Mouse (Mus musculus) Muller cell, postnatal 12 days (primary cell): ENCODE measurements at regions not wholly inside any gene's neighbourhood (a gene's known extent, or its start where the extent isn't known, plus 50 kb on each side); places are given as distances from the start of the nearest gene placed in this dataset.

Experiments used
- DNase-seq: peaks from one replicate; pipeline ENCODE4 v3.0.0-alpha.2; 2015; ENCODE audit errors: inconsistent ontology term

DNA sequence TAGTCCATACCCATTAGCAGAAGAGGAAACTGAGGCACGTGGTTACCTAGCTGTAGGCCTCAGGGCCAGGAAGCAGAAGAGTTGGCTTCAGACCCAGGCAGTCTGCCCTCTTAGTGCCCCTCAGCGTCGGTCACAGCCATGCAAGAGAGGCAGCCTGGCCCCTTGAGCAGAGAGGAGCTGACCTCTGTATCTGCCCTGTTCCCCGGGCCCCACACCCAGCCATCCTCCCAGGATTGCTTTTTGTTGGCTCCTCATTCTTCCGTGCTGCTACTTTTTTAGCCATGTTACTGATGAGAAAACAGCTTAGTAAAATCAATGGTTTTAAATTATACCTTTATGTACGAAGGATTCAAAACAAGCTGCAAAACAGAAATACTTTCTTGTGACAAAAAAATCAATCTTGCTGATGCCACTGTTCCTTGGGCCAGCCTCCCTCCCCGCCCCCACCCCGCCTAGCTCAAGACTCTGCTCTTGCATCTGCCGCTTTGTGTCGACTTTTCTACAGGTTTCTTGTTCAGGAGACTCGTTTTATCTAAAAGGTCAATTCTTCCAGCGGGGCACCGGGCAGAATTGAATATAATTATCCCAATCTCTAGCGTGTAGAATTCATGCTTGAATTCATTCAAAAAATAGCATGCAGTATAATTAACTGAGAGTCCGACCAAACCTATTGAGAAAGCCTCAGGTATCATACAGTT is 70.8 kb downstream of the Sall1 start:
- no peak for DNase-seq

DNA sequence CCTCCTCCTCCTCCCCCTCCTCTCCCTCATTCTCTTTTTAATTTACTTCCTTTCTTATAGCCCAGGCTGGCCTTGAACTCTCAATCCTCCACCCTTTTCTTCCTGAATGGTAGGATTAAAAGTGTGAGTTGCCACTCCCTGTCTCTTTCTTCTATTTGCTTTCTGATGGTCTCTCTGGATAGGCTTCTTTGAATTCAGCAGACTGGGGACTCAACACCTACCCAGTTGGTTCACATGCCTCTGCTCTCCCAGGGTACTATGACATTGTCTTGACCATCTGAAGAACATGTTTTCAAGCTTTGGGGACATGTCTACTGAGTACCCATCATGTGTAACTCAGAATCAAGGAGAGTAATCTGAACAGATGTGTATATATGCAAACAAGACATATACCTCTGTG is 85.1 kb downstream of the Sall1 start:
- no peak for DNase-seq

DNA sequence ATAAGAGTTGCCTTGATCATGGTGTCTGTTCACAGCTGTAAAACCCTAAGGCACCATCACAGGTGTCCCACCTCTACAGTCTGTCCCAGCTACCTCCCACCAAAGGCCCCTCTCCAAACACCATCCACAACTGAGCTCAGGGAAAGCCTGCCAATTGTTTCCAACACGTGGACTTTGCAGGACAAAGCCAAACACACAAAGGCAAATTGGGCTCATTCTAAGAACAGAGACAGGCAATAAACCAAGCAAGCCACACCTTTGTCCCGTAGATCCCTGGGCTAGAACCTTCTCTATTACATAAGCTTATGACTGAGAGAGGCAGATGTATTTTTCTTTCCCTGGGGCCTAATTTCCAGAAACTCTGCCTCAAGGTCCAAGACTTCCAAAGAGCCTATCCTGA is 90.8 kb downstream of the Sall1 start:
- no peak for DNase-seq

DNA sequence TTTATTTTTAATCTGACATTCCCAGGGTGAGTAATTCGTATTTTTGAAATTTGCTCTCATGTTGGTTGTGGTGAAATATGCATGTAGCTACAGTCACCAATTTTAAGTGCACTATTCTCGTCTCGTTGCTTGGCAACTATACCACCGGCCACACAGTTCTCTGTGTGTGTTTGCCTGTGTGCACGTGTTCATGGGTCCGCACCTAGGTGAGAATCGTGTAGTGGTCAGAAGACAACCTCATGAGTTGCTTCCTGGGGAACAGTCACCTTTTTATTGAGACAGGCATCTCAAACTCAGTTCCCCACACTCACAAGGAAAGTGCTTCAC is 92.2 kb downstream of the Sall1 start:
- no peak for DNase-seq

DNA sequence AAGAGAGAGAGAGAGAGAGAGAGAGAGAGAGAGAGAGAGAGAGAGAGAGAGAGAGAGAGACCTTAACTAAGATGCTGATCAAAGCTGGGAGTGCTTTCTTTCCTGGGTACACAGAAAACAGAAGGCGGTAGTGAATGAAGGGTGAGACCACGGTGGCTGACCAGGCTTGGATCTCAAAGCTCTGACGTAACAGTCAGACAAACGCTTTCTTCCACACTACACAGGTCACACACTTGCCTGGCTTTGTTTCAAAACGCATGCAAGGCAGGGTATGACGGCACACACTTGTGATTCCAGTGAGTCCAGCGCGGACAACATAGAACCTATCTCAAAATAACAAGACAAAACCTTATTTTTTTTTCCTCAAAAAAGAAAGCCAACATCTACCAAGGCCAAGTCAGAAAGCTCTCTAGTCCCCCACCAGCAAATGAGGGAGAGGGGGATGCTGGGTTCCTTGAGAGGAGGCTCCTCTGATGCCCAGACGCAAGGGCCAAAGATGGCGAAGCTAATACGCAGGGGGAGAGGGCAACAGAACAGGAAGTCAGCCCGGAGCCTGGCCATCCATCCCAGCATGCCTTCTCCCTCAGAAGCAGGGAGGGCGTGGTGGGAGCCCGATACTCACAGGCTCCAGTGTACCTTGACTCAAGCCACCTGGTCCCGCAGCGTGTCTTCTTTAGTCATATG is 92.7 kb downstream of the Sall1 start:
- DNase-seq = no peak

DNA sequence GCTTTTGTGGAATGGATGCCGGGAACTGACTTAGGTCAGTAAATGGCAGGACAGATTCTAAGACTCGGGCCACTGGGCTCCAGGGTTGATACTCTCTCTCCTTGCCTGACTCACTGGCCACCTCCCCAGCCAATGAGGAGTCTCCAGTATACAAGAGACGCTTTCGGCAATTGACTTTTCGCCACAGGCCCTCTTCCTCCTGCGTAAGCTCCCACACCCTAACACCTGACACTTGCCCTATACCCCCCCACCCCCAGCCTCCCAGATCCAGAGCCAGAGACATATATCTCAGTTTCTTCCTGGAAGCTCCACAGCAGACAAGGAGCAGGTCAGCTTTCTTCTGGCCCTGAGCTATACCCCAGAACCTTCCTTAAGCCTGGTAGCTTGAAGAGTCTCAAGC is 94.0 kb downstream of the Sall1 start:
- DNase-seq = no peak

DNA sequence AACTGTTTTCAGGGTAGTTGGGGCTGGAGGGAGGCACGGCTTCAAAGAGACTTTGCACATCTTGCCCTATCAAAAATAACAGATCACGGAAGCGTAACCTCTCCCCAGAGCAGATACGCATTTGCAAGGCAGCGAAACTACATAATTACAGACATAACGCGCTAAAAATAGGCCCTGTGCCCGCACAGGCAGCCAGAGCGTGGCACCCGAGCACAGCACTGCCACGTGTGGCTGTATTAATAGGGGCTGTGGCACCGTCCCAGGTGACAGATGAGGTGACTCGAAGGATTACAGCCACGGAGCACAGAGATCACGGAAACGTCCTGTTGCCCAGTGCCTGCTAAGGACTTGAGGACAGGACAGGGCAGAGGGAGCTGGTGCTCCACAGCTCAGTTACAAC is 95.0 kb downstream of the Sall1 start:
- DNase-seq = no peak

DNA sequence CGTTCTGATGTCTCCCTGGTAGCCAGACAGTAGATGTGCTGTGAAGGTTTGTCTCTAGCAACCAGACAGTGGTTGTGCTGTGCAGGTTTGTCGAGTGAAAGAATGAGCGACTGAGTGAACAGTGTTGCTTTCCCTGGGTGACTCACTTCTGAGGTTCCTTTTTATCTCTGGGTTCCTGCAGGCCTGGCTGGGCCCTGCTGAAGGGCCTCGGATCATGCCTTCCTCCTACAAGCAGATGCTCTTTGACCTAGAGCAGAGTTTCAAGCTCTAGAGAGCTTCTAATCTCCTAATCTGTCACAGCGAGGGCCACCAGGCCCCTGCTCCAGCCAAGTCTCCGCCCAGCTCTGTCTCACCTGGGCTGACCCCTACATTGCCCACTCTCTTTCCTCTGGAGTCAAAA is 95.6 kb downstream of the Sall1 start:
- DNase-seq = no peak

DNA sequence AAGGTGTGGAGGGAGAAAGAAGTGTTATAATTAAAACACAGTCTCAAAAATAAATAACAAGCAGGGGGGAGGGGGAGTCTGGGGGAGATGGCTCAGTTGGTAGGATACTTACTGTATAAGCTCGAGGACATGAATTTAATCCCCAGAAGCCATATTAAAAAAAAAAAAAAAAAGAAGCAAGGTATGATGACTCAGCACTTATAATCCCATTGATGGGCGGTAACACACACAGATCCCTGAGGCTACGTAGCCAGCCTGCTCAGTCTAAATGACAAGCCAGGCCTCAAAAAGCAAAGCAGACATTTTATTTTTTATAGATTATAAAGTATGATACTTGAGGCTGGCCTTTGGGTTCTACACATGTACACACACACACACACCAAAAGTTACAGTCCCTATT is 96.6 kb downstream of the Sall1 start:
- no peak for DNase-seq

DNA sequence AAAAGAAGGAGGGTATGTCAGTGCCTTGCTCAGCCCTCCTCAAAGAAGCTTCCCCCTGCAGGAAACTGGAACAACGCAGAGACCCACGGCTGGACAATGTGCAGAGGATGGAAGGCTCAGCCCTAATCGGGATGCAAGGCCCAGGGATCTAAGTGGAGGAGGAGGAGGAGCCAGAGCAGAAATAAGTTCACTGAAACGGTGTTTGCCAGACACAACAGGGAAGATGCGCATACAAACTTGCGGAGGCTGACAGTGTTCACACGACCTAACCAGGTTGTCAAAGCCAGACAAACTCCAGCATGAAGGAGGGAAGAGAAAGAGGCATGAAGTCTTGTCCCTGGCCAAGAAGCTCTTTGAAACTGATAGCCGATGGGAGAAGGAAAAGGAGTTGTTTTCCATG is 98.3 kb downstream of the Sall1 start:
- DNase-seq = no peak

DNA sequence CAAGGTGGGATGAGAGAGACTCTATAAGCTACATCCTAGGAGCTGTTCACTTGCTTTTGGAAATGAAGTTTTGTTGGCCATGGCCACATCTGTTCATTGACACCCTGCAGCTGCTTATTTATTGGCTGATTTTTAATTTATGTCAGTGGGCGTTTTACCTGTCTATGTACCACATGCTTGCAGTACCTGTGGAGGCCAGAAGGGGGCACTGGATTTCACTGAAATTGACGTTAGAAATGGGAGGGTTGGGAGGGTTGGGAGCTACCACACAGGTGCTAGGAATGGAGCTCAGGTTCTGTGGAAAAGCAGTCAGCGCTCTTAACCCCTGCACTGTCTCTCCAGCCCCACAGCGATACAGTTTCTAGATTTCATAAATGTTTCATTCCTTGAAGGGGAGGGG is 99.9 kb downstream of the Sall1 start:
- DNase-seq = no peak

DNA sequence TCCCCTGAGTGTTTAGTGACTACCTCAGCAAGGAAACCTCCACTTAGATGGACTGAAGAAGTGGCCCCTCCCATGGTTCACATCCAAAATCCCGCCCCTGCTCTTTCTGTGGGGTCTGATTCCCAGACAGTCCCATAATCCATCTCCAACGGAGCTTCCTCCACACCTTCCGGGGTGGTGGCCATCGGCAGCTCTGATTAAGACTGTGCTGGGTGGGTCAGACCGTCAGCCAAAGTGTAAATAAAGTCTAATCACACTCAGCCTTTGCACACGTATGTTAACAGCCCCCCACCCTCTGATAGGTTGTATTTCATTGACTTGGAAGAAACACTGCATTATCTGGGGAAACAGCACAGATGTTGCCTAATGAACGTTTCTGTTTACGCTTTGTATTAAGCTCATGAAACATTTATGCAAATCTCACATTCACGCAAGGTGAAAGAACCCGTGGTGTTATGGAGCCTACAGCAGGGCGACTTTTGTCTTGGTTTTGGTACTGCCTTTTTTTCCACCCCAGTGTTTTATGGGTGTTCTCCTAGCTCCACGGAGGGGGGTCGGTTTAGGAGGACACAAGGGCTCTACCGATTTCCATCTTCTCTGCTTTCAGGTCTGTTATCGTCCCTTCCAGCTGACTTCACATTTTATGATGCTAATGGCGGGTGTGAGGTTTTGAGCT is 104.8 kb downstream of the Sall1 start:
- no peak for DNase-seq

DNA sequence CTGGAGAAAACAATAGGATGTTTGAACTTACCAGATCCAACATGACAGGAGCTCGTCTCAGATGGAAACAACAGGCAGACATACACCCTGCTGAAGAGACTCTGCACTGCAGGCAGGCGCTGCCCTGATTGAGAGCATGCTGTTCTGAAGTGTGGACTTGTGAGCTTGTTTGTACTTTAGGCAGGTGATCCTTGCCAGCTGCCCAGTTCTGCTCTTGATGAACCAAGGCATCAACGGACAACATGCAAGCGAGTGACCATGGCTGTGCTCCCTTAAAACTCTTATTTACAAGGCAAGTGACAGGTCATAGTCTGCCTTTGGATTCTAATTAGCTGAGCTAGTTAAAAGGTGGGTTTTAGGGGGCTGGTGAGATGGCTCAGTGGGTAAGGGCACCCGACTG is 109.3 kb downstream of the Sall1 start:
- no peak for DNase-seq

DNA sequence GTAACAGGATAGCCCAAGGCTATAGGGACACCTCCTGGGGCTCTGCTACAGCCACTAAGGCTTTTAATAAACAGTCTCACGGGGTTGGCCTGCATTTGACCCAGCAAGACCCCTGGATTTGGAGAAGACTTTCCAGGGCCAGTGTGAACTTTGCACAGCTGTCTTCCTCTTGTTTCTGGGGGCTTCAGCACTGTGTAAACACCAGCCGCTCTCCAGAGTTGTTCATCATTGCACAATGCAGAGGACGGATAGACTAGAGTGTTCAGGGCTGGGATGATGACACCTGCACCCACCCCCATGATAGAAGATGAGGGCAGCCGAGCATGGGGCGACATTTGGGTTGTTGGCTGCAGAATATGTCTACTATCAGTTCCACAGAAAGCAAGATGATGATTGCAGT is 112.9 kb downstream of the Sall1 start:
- no peak for DNase-seq

DNA sequence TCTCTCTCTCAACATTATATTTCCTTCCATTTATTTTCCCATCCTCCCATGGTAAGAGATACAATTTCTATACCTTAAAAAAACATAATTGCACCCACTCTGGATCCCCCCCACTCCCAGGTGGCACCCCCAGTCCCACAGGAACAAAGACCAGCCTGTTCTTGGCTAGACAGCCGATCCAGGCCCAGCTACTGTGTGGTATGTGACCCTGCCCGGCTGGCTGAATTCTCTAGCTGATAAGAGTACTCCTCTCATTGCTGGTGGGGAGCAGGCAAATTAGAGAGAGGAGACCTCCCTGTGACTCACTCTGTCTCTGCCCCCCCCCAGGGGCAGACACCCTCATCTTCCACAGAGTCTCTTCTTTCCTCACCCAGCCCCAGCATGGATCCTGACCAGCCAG is 113.6 kb downstream of the Sall1 start:
- DNase-seq = no peak

DNA sequence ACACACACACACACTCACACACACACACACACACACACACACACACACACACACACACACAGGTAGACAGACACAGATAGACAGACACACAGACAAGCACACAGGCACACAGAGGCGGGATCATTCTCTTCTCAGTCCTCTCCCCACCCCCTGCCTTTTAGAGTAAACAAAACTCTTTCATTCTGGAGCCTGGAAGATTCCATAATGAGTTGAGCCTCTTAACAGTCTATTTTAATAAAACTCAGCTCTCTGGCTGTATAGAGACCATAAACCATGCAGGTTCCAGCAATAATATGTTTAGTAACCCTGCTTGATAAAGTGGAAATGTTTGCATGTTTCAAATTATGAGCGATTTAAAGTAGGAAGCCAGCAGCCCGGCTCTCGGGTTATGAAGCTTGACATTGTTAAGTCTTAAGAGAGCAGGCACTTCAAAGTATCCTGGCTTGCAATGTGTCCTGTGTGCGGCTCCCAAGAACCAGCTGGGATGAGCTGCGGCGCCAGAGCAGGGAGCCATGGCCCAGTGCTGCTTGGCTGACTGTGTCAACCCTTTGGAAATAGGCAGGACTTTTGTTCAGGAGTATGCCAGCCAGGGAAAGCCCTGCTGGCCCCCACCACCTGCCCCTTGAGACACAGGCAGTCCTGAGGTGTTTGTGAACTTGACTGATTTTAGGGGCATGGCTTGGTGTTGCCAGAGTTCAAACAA is 115.1 kb downstream of the Sall1 start:
- DNase-seq = no peak

DNA sequence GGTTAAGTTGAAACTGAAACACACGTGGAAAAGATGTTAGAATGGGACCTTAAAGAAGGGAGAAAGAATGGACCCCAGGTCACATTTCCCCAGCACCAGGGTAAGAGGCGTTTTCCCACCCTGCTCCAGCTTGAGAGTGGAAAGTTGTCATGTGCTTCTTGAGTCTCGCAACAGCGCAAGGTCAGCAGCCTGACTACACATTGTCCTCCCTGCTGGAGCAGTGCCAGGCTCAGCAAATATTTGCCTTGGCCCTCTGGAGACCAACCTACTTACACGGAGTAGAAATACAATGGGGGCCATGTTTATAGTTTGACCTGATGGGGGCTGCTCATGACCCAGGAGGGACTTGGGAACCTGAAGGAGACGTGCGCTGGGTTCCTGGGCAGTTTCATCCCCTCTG is 121.1 kb downstream of the Sall1 start:
- DNase-seq = no peak

DNA sequence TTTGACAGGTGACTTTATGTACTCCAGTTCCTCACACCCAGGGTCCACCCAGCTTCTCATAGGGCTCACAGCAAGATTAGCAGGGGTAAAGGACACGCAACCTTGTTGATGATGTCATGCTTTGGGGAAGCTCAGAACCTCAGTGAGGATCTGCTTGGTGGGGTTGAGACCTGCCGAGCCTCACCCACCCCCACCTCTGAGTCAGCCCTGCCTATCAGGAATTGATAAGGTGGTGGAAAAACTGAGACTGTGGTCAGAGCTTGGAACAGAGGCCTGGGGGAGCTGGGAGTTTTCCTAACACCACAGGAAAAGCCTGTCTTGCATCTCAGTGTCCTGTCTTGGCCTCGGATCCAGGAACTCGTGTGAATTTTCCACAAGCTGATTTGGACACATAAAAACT is 122.0 kb downstream of the Sall1 start:
- no peak for DNase-seq

DNA sequence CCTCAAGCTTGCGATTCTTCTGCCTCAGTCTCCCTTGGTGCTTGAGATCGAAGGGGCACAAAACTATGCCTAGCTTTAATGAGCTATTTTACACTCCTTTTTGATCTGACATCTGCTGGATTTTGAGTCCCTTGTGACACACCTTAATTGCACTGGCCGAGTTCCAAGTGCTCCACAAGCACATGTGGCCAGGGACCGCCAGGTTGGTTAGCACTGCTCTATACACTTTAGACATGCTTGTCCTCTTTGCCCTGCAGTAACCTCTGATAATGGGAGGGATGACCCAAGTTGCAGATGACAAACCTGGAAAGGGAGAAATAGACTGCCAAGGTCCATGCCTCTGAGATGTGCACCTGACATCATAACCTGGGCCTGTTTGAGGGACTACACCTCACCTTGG is 124.7 kb downstream of the Sall1 start:
- DNase-seq = no peak

DNA sequence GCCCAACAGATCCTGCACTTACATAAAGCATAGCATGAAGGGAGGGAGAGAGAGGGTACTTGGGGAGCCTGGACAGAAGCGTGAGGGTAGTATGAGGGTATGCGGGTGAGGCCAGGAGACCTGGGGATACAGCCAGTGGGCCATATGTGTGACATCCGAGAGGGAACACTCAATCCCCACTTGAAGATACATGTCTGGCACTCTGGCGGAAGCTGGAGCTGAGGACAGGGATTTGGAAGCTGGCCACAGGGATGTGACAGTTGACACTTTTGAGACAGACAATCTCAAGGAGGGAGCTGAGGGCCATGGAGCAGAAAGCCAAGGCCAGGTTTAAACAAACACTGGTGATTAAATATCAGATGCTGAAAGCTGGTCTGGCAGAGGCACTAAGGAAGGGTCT is 127.9 kb downstream of the Sall1 start:
- DNase-seq = no peak

DNA sequence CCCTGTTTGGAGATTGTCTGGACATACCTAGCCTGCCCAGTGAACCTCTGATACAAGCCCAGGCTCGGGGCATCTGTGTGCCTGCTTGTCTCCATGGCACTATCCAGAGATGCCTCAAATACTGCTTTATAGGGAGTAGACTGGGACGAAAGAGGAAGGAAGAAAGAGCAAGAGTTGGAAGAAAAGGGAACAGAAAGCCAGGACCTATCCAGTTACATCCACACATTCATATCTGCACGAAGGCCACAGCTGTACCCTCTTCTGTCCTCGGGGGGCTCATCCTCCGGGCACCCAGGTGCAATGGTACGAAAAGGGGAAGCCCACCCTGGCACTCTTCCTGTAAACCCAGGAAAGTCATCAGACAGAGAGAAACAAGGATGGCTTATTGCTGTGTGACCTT is 129.3 kb downstream of the Sall1 start:
- DNase-seq = no peak

DNA sequence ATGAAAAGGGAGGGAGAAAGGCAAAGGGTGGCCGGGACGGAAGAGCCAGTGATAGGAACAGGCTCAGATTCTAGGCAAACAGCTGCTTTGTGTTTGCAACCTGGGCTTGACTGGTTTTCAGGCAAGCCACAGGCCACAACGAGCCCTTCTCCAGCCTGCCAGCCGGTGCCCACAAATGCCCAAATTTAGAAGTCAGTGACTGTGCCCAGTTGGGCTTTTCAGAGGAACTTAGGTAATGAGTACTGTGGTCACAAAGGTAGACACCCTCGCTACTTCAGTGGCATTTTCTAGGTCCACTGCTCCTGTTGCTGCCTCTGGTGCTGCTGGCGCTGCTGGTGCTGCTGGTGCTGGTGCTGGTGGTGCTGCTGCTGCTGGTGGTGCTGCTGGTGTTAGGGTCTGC is 129.8 kb downstream of the Sall1 start:
- no peak for DNase-seq

DNA sequence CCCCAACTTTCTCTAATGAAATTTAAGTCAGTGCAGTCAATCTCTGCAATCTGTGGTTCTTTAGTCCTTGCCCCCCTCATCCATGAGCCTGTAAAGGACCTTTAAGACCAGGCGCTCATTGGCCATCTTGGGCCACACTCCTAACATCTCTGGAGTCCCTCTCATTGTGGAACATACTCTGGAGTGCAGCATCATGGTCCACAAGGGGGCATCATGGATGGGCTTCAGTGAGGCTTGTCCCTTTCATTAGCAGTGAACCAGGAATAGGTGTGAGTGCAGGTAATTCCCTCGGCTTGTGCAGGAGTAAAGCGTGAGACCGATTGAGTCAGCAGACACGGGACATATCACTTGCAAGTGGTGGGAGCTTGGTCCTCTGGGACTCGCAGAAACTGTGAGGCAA is 137.7 kb downstream of the Sall1 start:
- DNase-seq = no peak
